Comparison of ENCODE assay signal across 8 mouse cellular contexts in the genomic region with DNA sequence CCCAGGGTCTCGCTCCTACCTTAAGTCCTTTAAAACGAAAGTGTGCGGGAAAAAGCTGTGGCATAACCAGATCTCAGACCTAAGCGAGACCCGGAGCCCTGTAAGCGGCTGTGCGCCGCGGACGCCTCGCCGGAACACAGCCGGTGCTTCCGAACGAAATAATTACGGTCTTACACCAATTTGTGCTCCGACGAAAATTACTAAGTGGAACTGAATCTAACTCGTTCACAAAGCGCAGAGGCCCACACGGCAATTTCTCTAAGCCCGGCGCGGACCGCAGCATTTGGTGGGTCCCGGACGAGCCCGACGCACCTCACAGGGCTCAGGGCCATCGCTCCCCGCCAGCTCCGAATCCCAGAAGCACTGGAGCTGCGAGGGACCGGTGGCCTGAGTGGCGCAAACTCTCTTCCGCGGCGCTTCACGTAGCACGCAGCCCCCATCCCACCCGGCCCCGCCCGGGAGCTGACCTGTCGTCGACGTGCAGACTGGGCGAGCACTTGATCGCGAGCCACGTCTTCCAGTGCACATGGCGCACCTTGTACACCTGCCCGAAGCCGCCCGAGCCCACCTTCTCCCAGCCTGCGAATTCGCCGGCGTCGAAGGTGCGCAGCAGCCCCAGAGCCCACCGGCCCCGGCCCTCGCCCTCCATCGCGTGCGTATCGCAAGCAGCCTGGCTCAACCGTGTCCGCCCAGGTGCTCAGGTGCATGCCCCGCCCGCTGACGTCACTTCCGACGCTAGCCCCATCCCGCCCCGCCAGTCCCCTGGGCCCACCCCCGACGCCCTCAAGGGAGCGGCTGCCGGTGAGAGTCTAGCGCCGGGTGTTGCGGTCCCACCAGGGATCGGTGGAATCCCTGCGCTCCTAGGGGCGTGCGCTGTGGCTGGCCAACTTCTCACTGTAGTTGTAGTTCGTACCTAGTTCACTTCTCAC. TPM values are rescaled to one million over a fixed set of nuclear protein-coding genes. Genes with fewer than 3 reads are reported as not detected.
DNase-seq lines count a peak whose midpoint lies in the region; ATAC-seq and TF ChIP-seq lines count a peak whose summit lies in the region.

TSS of gene Ripk4 (minus strand) at position 727 of the 929 bp plus-strand sequence.

- H3K27me3 ChIP-seq in heart, embryonic 11.5 days (ENCODE audit: control insufficient read depth, insufficient read depth, low read length): peaks cover 28% of the 10 kb centered on the region
- peaks cover 48% of the 10 kb centered on the region for H3K27me3 ChIP-seq in embryonic facial prominence, embryonic 14.5 days (replicated peaks; ENCODE audit: control insufficient read depth, insufficient read depth, low read length)
- peaks cover 51% of the 10 kb centered on the region for H3K27me3 ChIP-seq in hindbrain, postnatal 0 days (ENCODE audit: insufficient read depth, low read length)
- peaks cover 55% of the 10 kb centered on the region for H3K27me3 ChIP-seq in liver, embryonic 11.5 days (replicated peaks; ENCODE audit: control insufficient read depth, insufficient read depth, low read length)

- H3K4me1 ChIP-seq in heart, embryonic 11.5 days (ENCODE audit: control insufficient read depth, insufficient read depth, low read length): peaks cover 12% of the 10 kb centered on the region
- H3K4me1 ChIP-seq in embryonic facial prominence, embryonic 14.5 days (ENCODE audit: control insufficient read depth, insufficient read depth, low read length): no peaks in the 10 kb centered on the region
- H3K4me1 ChIP-seq in hindbrain, postnatal 0 days (ENCODE audit: insufficient read depth, low read length): peaks cover 6% of the 10 kb centered on the region; the same call in 1 of the 2 replicates
- H3K4me1 ChIP-seq in liver, embryonic 11.5 days (replicated peaks; ENCODE audit: control insufficient read depth, insufficient read depth, low read length): peaks cover 7% of the 10 kb centered on the region

- H3K9ac ChIP-seq in heart, embryonic 11.5 days (ENCODE audit: low read depth, low read length): peak within 1 kb of the TSS; percentile 39
- peak within 1 kb of the TSS; percentile 66 for H3K9ac ChIP-seq in embryonic facial prominence, embryonic 14.5 days (ENCODE audit: low read depth, low read length)
- H3K9ac ChIP-seq in hindbrain, postnatal 0 days (replicated peaks; ENCODE audit: low read length): peak within 1 kb of the TSS; percentile 24; the same call in 1 of the 2 replicates
- peak within 1 kb of the TSS; percentile 31 for H3K9ac ChIP-seq in liver, embryonic 11.5 days (ENCODE audit: low read depth, low read length)

- ATAC-seq in heart, embryonic 11.5 days (replicated peaks; ENCODE audit: insufficient number of reproducible peaks, low FRiP score, low TSS enrichment): peak; percentile 64; the same call in 1 of the 2 replicates
- peak; percentile 92 for ATAC-seq in embryonic facial prominence, embryonic 14.5 days (ENCODE audit: low read depth)
- peak; percentile 49; the same call in 1 of the 2 replicates for ATAC-seq in hindbrain, postnatal 0 days
- ATAC-seq in liver, embryonic 11.5 days (replicated peaks; ENCODE audit: low FRiP score): peak; percentile 75

- H3K4me3 ChIP-seq in heart, embryonic 11.5 days (ENCODE audit: low read depth, low read length): peak within 1 kb of the TSS; percentile 59
- H3K4me3 ChIP-seq in embryonic facial prominence, embryonic 14.5 days (ENCODE audit: low read depth, low read length): peak within 1 kb of the TSS; percentile 48
- H3K4me3 ChIP-seq in hindbrain, postnatal 0 days (ENCODE audit: low read length): peak within 1 kb of the TSS; percentile 33
- H3K4me3 ChIP-seq in liver, embryonic 11.5 days (ENCODE audit: low read depth, low read length): peak within 1 kb of the TSS; percentile 54

- no peak for DNase-seq in heart, adult 9 months (ENCODE audit: low spot score in 2 of 2)
- DNase-seq in embryonic facial prominence, embryonic 14.5 days (ENCODE audit: low spot score): peak; percentile 80
- DNase-seq in hindbrain, postnatal 0 days (ENCODE audit: low spot score): peak; percentile 27
- DNase-seq in liver, embryonic 11.5 days (ENCODE audit: low spot score): peak; percentile 55
- DNase-seq in neural tube, embryonic 10.5 days (ENCODE audit: extremely low spot score, low spot score): peak; percentile 60
- peak; percentile 84 for DNase-seq in urinary bladder, postnatal 14 days (ENCODE audit: low spot score)
- DNase-seq in layer of hippocampus, adult 9-10 months (ENCODE audit: low spot score): no peak

- TF ChIP-seq CTCF in hindbrain, postnatal 0 days (IDR thresholded peaks at IDR 0.05; ENCODE audit: low read depth): no peak

- H3K36me3 ChIP-seq in heart, embryonic 11.5 days (ENCODE audit: control insufficient read depth, insufficient read depth, low read length): no peaks in the 10 kb centered on the region
- H3K36me3 ChIP-seq in embryonic facial prominence, embryonic 14.5 days (ENCODE audit: control insufficient read depth, insufficient read depth, low read length): no peaks in the 10 kb centered on the region
- H3K36me3 ChIP-seq in hindbrain, postnatal 0 days (ENCODE audit: insufficient read depth, low read length): no peaks in the 10 kb centered on the region
- H3K36me3 ChIP-seq in liver, embryonic 11.5 days (ENCODE audit: control insufficient read depth, insufficient read depth, low read length): no peaks in the 10 kb centered on the region

- no peak within 1 kb of the TSS for H3K27ac ChIP-seq in heart, embryonic 11.5 days (ENCODE audit: low read depth, low read length)
- peak within 1 kb of the TSS; percentile 39; the same call in 1 of the 2 replicates for H3K27ac ChIP-seq in embryonic facial prominence, embryonic 14.5 days (replicated peaks; ENCODE audit: low read depth, low read length)
- H3K27ac ChIP-seq in hindbrain, postnatal 0 days: no peak within 1 kb of the TSS
- no peak within 1 kb of the TSS; the same call in 1 of the 2 replicates for H3K27ac ChIP-seq in liver, embryonic 11.5 days (ENCODE audit: low read depth, low read length)

- no peaks in the 10 kb centered on the region for H3K9me3 ChIP-seq in heart, embryonic 11.5 days (replicated peaks; ENCODE audit: control insufficient read depth, low read length)
- no peaks in the 10 kb centered on the region for H3K9me3 ChIP-seq in embryonic facial prominence, embryonic 14.5 days (ENCODE audit: control insufficient read depth, low read length)
- H3K9me3 ChIP-seq in hindbrain, postnatal 0 days (ENCODE audit: low read length): no peaks in the 10 kb centered on the region
- no peaks in the 10 kb centered on the region for H3K9me3 ChIP-seq in liver, embryonic 11.5 days (ENCODE audit: control insufficient read depth, low read length)

- under 1% methylated on average over 88 of the region's 88 CpGs for WGBS in heart, embryonic 11.5 days (ENCODE audit: insufficient replicate concordance)
- WGBS in embryonic facial prominence, embryonic 14.5 days: under 1% methylated on average over 60 of the region's 88 CpGs
- 1% methylated on average over 88 of the region's 88 CpGs for WGBS in hindbrain, postnatal 0 days
- 2% methylated on average over 86 of the region's 88 CpGs for WGBS in liver, embryonic 11.5 days

- H3K4me2 ChIP-seq in heart, embryonic 11.5 days: peak within 1 kb of the TSS; percentile 92
- peak within 1 kb of the TSS; percentile 69 for H3K4me2 ChIP-seq in embryonic facial prominence, embryonic 14.5 days (ENCODE audit: low read depth, low read length)
- H3K4me2 ChIP-seq in hindbrain, postnatal 0 days (ENCODE audit: low read depth, low read length): peak within 1 kb of the TSS; percentile 62
- H3K4me2 ChIP-seq in liver, embryonic 11.5 days: peak within 1 kb of the TSS; percentile 68

RNA-seq across cellular contexts. Expression of gene Ripk4, which starts in this region (rescaled TPM):
- polyA plus RNA-seq in heart, embryonic 11.5 days (2014; fragmentation: Nextera tagmentation; extraction: Ambion mirVana): 1.7 and 2.0 TPM in 2 replicates
- polyA plus RNA-seq in embryonic facial prominence, embryonic 14.5 days (2014; fragmentation: Nextera tagmentation; extraction: Ambion mirVana): 11.1 and 13.8 TPM in 2 replicates
- 0.25 and 1.4 TPM in 2 replicates for total RNA-seq in hindbrain, postnatal 0 days (2014; rRNA removed)
- polyA plus RNA-seq in hindbrain, postnatal 0 days (2015; fragmentation: Nextera tagmentation; extraction: Ambion mirVana): 0.53 and 0.69 TPM in 2 replicates
- 3.2 and 3.5 TPM in 2 replicates for polyA plus RNA-seq in liver, embryonic 11.5 days (2014; fragmentation: Nextera tagmentation; extraction: Ambion mirVana)

Comparison
In these comparisons a context has a peak if more than half of its experiments do, and no peak if none do; other contexts are left out.
1. DNase-seq: peak in embryonic facial prominence, embryonic 14.5 days (single experiment), hindbrain, postnatal 0 days (single experiment), liver, embryonic 11.5 days (single experiment), neural tube, embryonic 10.5 days (single experiment) and urinary bladder, postnatal 14 days (single experiment); none in heart, adult 9 months (0 of 2) and layer of hippocampus, adult 9-10 months (single experiment).
2. Peak in every context shown above with its lines, with median percentiles within 50 percentile points of each other: ATAC-seq, H3K4me2 ChIP-seq, H3K4me3 ChIP-seq and H3K9ac ChIP-seq.